Mouse (Mus musculus): Measurements from ENCODE around the gene 1600002K03Rik. TPM values are rescaled to one million over a fixed set of nuclear protein-coding genes. Genes with fewer than 3 reads are reported as not detected.

1600002K03Rik gene
- total RNA-seq, 1 experiment from 2014 or later, result 15.6 TPM

- ATAC-seq (replicated peaks; ENCODE audit: low read depth, poor library complexity, severe bottlenecking), result no peak
Measured at GRCm38 (mm10) chr10:80177441-80178279, 4.9 kb downstream of the 1600002K03Rik start.

DNA sequence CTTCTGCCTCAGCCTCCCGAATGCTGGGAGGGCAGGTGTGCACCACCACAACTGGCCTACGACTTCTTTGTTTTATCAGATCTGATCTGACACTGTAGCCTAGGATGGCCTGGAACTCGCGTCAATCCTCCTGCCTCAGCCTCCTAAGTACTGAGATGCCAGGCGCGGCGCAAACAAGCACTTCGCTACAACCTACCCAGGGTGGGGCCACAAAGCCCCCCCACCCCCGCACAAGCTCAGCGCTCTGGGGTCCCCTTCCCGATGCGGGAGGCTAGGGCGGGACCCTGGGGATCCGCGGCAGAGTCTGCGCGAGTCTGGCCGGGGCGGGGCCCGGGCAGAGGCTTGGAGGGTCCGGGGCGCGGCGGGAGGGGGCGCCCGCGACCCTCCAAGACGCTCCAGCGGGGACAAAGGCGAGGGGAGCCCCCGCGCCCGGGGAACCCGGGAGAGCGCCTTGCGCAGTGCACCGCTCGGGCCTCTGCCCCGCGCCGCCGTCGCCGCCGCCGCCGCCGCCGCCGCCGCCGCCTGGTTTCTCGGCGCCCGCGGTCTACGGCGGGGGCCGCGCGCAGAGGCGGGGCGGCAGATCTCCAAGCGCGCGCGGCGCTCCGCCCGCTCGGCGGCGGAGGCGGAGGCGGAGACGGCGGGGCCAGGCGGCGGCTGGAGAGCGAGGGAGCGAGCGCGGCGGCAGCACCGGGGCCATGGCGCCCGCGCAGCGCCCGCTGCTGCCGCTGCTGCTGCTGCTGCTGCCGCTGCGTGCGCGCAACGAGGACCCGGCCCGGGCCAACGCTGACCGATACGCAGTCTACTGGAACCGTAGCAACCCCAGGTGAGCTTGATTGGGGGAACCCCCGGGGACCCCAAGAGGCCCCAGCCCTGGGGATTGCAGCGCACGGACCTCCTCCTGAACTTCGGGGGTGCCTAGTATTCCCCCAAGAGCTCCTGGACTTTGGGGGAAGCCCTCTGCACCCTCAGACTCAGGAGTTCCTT lies 6.6 kb downstream of the 1600002K03Rik start, which contains the start of gene Efna2:
Gene Efna2 (plus strand): TSS at position 415 of the 984 bp plus-strand sequence.
- ATAC-seq (replicated peaks; ENCODE audit: low read depth, poor library complexity, severe bottlenecking), result no peak

DNA sequence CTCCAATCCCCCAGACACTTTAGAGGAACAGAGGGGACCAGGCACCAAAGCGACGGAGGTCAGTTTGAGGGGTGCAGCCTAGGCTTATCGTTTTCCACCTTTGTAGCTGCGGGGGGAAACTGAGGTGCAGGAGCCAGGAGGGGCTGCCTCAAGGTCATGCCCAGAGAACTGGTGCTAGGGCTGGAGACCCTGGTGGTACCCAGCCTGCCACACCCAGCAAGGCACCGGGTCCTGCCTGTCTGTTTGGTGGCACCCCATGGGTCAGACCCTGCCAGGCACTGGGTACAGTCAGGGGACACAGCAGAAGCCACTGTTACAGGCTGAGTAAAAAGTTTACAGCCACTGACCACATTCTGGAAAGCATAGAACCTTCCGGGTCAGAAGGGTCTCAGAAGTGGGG lies 7.5 kb downstream of the 1600002K03Rik start:
- no peak for ATAC-seq (replicated peaks; ENCODE audit: low read depth, poor library complexity, severe bottlenecking)

GRCm38 (mm10) chr10:80180823-80181222 lies 8.1 kb downstream of the 1600002K03Rik start:
- no peak for ATAC-seq (replicated peaks; ENCODE audit: low read depth, poor library complexity, severe bottlenecking)

DNA sequence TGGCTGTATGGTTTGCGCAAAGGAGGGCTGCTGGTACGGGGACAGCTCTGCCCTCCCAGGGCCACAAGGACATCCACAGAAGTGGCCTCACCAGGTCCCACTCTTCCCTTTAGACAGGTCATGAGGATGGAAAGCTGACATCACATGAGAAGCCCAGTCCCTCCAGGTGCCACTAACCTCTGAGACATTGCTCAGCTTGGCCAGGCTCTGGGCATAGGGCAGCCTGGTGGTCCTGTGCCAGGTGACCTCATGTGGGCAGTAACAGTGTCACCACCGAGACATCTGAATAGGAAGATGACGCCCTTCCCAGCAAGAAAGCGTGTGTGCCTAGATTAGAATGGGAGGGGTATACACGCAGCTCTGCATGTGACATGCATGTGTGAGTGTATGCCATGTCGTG lies 9.8 kb downstream of the 1600002K03Rik start:
- no peak for ATAC-seq (replicated peaks; ENCODE audit: low read depth, poor library complexity, severe bottlenecking)

GRCm38 (mm10) chr10:80186649-80187048 lies 13.9 kb downstream of the 1600002K03Rik start:
- no peak for ATAC-seq (replicated peaks; ENCODE audit: low read depth, poor library complexity, severe bottlenecking)

GRCm38 (mm10) chr10:80187739-80188138 lies 15.0 kb downstream of the 1600002K03Rik start:
- no peak for ATAC-seq (replicated peaks; ENCODE audit: low read depth, poor library complexity, severe bottlenecking)

DNA sequence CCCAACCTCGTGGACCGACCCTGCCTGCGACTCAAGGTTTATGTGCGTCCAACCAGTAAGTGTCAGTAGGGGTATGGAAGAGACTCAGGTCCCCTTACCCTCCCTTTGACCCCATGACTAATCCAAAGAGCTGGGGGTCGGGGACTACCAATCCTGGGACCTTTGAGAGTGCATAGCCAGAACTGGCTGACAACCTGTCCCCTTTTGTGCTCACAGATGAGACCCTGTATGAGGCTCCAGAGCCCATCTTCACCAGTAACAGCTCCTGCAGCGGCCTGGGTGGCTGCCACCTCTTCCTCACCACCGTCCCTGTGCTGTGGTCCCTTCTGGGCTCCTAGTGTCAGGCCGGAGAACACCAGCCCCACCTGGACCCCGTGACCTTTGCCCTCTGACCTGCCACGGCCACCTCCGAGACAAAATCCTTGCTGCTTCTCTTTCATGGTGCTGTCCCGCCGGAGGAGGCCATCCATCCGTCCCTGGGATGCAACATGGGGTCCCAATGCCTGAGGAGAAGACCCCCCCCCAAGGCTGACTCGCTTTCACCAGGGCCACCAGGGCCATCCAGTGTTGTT lies 15.8 kb downstream of the 1600002K03Rik start:
- no peak for ATAC-seq (replicated peaks; ENCODE audit: low read depth, poor library complexity, severe bottlenecking)

- no peak for ATAC-seq (replicated peaks; ENCODE audit: low read depth, poor library complexity, severe bottlenecking)
Measured at GRCm38 (mm10) chr10:80189999-80190398, 17.3 kb downstream of the 1600002K03Rik start.

DNA sequence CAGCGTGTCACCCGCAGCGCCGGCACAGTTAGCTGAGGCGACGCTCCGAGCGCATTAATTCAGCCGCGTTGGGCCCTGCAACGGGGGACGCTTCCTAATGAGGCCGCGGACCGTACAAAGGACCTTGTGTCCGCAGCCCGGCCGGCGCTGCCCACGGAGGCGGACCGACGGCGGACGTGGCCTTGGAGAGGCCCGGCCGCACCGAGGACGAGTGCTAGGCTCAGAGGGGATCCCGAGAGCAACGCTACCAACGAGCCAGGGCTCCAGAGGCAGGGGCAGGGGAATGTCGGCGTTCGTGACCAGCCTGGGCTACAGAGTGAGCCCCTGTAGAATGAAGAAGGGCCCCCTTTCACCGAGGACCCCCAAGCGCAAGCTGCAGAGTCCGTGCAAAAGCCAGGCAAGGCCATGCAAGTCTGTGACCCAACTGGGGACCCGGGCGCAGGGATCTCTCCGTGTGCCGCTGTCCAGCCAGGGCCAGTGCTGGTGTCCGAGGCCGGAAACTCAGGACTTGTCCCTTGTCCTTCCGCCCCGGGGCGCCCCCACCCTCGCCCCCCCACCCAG lies 17.8 kb downstream of the 1600002K03Rik start:
- ATAC-seq (replicated peaks; ENCODE audit: low read depth, poor library complexity, severe bottlenecking), result 0 out of 2 replicates have a peak, but pooled peaks have one; percentile 5

- ATAC-seq (replicated peaks; ENCODE audit: low read depth, poor library complexity, severe bottlenecking), result no peak
Measured at GRCm38 (mm10) chr10:80193976-80194375, 21.2 kb downstream of the 1600002K03Rik start.

DNA sequence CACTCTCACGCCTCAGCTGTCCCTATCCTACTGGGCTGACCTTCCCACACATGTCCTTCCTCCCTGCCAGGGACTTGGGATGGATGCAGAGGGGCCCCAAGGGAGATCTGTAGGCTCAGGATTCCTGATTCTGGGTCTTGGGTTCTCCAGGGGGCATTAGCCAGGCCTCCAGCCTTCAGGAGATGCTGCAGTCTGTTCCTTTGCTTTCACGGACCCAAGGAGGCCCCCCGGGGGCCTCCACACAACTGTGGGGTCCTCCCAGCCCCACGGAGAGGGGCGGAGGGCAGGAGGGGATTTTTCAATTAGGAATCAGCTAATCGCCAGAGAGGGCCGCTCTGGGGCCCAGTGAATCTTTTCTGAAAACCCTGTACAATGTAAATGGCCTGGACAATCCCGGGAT lies 21.7 kb downstream of the 1600002K03Rik start:
- ATAC-seq (replicated peaks; ENCODE audit: low read depth, poor library complexity, severe bottlenecking), result no peak

- no peak for ATAC-seq (replicated peaks; ENCODE audit: low read depth, poor library complexity, severe bottlenecking)
Measured at GRCm38 (mm10) chr10:80196167-80196566, 23.4 kb downstream of the 1600002K03Rik start.

DNA sequence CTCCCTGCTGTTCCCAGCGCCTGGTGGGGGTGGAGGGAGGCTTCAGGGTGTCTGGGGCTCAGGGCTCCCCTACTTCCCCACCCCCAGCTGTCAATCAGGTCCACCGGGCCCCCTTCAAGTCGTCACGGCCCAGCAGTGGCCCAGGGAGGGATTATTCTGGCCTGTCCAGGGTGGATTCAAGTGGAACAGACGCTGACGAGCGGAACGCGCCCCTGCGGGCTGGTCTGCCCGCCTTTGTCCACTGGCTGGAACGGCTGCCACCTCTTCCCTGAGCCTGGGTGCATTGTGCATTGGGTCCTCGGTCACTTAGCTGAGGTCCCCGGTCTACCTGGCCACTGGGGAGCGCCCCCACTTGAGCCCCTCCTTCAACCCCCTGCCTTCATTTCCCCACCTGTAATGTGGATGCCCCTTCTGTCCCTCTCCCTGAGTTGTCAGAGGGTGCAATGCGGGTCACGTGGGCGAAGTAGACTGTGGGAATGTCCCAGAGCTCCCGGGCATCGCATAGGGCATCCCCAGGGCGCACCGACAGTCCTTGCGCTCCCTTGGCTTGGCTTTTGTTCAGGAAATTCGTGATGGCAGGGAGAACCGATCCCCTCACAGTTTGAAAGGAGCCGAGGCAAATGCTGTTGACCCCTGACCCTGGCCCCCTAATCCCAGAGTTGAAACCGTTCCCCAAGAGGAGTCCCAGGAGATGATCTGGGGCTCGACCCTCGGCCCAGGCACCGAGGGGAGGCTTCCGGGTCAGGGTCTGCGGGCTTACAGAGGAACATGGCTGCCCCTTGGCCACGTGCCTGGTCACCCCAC lies 24.2 kb downstream of the 1600002K03Rik start:
- no peak for ATAC-seq (replicated peaks; ENCODE audit: low read depth, poor library complexity, severe bottlenecking)

DNA sequence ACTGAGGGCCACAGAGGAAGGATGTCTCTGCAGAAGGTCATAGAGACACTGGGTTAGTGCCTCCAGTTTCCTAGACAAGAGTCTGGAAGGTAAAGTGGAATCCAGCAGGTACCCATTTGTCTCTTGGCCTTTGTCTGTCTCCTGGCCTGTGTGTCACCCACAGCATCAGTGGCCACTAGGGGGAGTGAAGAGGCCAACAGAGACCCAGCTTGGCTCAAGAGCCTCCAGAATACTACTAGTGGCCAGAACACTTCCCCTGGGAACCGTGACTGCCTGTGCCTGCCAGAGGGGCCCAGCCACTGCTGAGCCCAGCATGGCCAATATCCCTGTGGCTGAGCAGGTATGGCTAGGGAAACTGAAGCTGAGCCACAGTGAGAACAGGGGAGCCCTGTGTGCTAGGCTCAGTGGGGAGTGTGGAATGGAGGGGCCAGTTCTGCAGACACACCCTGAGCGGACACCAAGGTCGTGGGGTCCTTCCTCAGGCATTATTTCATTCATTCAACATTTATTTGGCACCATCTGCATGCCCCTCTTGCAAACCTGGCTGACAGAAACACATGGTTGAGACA lies 26.8 kb downstream of the 1600002K03Rik start:
- peak; percentile 100 for ATAC-seq (replicated peaks; ENCODE audit: low read depth, poor library complexity, severe bottlenecking)

GRCm38 (mm10) chr10:80200485-80200884 lies 27.7 kb downstream of the 1600002K03Rik start:
- no peak for ATAC-seq (replicated peaks; ENCODE audit: low read depth, poor library complexity, severe bottlenecking)

DNA sequence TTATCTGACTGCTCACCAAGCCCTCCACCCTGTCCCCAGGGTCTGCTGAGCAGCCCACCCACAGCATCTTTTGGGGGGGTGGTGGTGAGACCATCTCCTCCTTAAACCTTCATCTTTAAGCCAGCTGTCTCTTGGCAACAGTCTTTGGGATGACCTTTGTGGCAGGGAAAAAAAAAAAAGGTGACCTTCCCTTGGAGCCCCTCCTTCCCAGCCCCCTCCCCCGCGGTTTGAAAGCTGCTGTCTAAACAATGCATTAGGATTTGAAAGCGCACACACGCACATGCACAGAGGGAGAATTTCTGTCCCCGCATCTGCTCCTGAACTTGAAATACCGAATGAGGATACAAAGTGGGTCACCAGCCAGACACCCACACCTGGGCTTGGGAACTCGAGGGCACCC lies 31.3 kb downstream of the 1600002K03Rik start:
- no peak for ATAC-seq (replicated peaks; ENCODE audit: low read depth, poor library complexity, severe bottlenecking)

- ATAC-seq (replicated peaks; ENCODE audit: low read depth, poor library complexity, severe bottlenecking), result no peak
Measured at GRCm38 (mm10) chr10:80207201-80207600, 34.5 kb downstream of the 1600002K03Rik start.

- ATAC-seq (replicated peaks; ENCODE audit: low read depth, poor library complexity, severe bottlenecking), result no peak
Measured at GRCm38 (mm10) chr10:80207676-80208075, 34.9 kb downstream of the 1600002K03Rik start.
